Mouse (Mus musculus) lung, adult 2 months (tissue): ENCODE results near the gene Cda.

ENCODE experiments used
- CTCF ChIP-seq: fragments of 200-500 bp; IDR thresholded peaks from 2 replicates; pipeline ENCODE4 v1.5.1; 2011; ENCODE audit warnings: mild to moderate bottlenecking, low read length, control low read depth; ENCODE audit not compliant: insufficient read depth
- POLR2A ChIP-seq: fragments of 200-500 bp; IDR thresholded peaks from 2 replicates; pipeline ENCODE4 v1.6.1; 2011; ENCODE audit warnings: low read depth, mild to moderate bottlenecking, control low read depth, low read length, borderline replicate concordance; ENCODE audit errors: extremely low read depth

DNA sequence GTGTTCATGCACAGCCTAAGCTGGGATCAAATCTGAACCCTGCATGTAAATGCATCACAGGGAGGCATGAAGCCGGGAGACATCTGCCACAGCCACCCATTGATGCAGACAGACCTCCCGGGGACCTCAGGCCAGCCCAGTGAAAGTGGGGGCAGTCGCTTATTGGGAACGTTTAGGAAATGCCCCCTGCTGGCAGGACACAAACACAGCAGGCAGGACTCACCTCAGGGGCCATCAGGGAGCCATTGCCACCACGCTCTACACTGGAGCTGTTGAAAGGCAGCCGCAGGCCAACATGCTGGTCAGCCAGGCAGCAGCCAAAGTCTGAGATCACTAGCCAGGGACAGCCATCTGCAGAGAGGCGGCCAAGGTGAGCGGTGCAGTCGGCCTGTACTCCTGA, 52.0 kb downstream of the Cda start:
- peak; percentile 37 for TF ChIP-seq CTCF
- TF ChIP-seq POLR2A = no peak
